Mouse (Mus musculus) left cerebral cortex, postnatal 14 days (tissue): ENCODE measurements around the gene Gm26661. TPM values are rescaled to one million over a fixed set of nuclear protein-coding genes. Genes with fewer than 3 reads are reported as not detected.
A peak's percentile ranks its signal among the peaks of the same experiment; 100 is the strongest.

Experiments used
- DNase-seq, 2 experiments: peaks; one replicate each; pipeline ENCODE4 v3.0.0; 2021 to 2022; ENCODE audit warnings: low spot score in 2 of 2, mixed read lengths in 1 of 2
- intact Hi-C: fragments of 180-260 bp; cut with DNase I; formaldehyde crosslinking; loops from one replicate; pipeline ENCODE4 v1.15.1; 2025
- total RNA-seq, 2 experiments: library from RNA; stranded (reverse); gene quantifications; 2 replicates each; pipeline ENCODE4 v1.2.3; 2021

Gm26661 gene
- total RNA-seq, 2 experiments from 2014 or later = not detected

DNA sequence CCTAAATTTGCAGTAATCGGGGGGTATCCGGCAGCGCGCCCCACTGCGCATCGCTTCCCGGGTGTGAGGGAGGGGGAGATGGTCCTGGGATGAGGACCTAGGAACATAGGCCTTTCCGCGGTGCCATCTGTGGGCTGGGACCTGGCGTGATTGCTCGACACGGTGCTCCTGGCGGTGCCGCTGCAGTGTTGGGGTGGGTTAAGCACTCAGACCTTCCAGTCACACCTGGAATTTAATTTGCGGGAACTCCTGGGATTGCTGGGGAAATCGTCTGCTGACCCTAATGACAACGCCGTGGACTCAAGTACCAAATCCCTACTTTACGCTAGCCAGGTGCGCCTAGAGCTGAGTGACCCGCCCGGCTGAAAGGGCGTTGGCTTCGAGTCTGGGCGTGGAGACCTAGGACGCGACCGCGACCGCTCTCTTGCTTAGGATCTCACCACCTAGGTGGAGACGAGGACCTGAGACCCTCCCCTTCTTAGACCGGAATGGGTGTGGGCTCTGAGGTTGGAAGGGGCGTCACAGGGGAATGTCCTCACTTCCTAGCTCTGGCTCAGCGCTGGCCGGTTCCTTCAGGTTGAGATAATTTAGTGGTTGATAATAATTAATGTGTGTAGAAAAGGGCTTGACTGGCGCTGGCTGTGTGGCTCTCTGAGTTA is 27.2 kb downstream of the Gm26661 start:
- intact Hi-C loops = loop anchor here (5.0 kb wide), 3 partner anchors 69 to 144 kb away; no protein-coding TSS in a partner anchor
- DNase-seq = no peak

DNA sequence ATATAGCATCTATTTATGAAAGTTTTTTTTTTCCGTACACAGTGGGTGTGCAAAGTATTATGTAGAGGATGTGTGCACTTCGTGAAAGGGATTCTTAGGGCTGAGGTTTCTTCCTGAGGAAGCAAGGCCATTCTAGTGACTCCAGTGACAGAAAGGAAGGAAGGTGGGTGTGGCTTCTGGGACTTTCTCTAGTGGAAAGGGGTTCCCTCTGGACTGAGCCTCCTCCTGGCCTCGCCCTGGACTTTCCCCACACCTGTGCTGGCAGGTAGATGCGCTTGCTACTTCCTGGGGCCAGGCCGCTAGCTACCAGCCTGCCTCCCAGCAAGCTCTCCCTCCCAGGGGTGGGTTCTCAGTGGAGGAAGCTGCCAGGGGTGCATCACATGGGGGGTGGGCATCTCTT is 28.1 kb downstream of the Gm26661 start:
- intact Hi-C loops = loop anchor here (5.0 kb wide), 3 partner anchors 68 to 143 kb away; no protein-coding TSS in a partner anchor
- no peak for DNase-seq

DNA sequence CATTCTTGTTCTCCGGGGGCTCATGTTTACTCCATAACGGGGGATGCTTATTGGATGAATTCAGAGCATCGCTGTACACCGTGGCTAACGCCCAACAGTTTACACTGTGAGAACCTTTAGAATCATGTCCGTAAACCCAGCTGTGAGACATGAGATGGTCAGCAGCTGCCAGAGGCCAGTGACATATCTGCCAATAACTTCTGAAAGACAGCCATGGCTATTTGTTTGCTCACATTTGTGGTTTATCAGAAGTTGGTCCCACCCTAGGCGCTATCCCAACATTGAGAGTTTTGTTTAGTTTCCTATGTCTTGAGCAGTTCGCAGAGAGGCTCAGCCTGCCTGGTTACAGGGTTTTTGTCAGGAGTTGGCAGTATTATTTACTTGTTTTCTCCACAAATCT is 30.0 kb downstream of the Gm26661 start:
- intact Hi-C loops = no loop called here

DNA sequence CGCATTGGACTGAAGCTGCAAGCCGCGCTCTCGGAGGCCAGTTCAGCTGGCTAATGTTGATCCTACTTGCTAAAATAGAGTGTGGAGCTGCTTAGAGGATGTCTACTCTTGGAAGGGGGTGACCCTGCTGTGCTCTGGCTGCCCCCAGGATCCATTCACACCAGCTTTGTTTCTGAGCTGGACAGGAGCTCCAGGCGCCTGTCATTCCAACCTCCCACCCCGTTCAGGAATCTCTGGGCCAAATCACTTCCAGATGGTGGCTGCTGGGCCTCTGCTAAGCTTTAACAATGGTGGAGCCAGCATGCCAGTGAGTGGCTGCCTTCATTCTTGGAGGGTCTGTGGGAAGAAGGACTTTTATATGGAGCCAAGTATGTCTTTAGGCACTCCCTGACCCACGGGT is 31.3 kb downstream of the Gm26661 start:
- no peak for DNase-seq
- intact Hi-C loops = no loop called here

More for the DNA sequence above, 30.0 kb downstream of the Gm26661 start:
- no peak for DNase-seq

DNA sequence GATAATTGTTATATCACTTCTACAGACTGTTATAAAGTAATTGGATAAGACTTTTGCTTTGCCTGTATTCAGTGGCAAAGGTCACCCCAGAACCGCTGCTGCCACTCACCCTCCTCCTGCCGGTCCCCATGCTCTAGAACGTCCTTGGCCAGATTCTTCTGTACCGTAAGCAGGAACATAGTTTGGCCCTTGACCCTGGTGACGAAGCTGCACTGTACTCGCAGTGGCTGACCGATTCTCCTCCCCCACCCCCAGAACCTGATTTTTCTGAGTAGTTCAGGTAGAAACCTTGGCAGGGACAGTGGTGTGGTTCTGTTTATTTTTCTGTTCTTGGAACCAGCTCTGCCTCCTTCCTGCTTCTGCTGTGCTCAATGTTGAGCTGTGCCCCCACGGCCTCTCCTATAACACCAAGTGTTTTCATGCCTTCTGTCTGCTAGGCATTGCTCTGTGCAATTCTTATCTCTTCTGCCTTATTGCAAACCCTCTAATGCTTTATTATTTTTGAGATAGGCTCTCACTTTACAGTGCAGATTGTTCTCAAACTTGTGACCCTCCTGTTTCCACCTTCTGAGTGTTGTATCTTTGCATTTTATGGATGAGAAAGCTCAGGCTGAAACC is 33.4 kb downstream of the Gm26661 start:
- DNase-seq = no peak
- intact Hi-C loops = no loop called here

DNA sequence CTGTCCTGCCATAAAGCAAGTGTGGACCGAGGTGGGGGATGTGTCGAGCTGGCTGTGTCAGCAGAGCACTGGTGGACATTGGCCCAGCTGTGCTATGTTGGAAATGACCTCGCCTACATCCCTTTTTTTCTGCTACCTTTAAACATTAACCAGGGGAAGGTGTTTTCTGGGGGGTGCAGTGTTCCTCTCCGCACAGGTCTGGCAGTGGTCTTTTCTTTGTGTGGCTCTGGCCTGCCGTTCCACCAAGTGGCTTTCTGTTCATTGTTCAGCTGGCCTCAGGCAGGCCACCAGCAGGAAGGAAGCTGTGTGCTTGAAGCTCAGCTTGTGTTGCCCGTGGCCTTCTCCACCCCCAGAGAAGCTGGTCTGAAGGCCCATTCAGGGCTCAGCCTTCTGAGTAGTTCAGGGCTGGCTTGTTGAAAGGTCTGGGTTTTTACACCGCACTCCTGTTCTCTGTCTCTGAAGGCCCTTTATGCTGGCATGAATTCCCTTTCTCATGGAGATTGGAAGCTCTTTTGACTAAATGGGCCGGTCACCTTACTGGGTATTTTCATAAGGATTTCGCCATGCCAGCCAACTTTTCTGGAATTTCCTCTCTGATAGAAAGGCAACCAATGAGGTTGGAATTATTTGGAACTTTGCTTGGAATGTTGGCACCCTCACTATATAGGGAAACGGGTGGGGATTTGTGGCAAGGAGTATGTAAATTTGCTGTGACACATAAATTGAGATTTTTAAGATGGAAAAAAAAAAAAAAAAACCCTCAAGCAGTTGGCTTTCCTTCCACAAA is 35.0 kb downstream of the Gm26661 start:
- intact Hi-C loops = no loop called here
- peak in 1 of 2 experiments; percentile 19 for DNase-seq

DNA sequence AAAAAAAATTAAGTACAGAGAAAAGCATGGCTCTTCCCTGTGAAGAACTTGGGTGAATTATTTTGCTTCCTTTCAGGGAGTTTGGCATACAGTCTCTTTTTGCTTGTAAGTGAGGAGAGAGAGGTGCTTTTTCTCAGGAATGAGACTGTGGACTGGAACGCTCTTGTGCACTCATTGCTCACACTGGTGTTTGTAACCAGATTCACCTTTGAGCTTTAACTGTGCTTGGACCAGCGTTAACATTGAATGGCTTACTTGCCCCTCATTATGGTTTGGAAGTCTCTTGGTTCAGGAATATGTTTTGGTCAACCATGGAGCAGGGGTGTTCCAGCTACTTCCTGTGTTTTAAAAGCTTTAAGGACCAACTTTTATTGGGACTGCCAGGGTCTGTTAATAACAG is 37.8 kb downstream of the Gm26661 start:
- intact Hi-C loops = no loop called here
- DNase-seq = no peak

DNA sequence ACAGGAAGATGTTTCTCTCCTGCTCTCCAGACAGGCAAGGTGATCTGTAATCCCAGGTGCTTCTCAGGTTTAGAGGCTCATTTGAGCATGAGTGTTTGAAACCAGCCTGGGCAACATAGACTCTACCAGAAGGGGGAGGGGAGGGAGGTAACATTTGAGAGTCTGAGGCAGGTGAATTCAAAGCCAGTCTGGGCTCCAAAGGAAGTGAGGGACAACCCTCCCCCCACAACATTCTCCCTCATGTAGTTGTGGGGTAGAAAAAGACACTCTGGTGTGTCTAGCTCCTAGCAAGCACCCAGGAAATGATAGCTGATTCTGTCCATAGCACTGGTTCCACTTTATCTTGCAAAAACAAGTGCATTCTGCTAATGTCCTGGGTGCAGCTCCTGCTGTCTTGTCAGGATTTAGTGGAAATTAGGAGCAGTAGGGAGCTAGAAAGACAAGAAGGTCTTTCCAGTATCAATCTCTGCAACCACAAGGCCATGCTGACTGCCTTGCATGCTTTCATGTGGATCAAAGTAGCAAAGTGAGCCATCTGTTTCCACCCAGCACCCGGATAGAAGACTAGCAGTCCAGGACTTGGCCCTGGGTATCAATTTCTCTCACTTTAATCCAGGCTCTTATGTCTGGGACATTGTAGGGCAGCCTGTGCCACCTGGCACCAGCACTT is 40.5 kb downstream of the Gm26661 start:
- no peak for DNase-seq
- intact Hi-C loops = no loop called here

DNA sequence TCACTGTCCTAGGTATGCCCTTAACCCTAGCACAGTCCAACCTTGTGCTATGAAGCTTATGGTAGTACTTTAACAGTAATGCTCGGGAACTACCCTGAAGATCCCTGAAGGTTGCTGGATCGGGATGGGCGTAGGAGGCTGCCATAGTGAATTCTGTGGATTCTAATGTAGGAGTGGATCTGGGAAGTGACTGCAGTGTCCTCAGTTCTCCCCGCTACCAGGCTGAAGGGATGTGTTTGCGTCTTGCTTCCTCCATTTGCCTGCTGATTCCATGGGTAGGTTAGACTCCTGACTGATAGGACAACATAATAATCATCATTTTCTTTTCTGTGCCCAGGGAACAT is 41.0 kb downstream of the Gm26661 start:
- intact Hi-C loops = no loop called here
- no peak for DNase-seq

DNA sequence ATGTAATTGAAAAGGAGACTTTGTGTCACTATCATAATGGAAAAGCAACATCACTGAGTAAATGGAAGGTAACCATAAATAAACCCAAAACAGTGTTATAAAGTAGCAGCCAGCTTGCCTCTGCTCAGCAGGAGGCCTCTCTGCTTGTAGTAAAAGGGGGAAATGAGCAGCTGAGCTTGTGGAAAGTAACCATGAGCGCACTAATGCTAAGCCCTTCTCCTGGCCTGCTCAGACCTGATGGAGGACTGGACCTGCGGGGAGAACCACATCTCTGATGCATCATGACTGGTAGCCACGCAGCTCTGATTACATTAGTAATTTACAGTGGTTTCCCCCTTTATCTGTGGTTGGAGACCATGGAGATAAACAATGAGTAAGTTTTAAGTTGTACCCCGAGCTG is 42.1 kb downstream of the Gm26661 start:
- intact Hi-C loops = no loop called here
- no peak for DNase-seq

DNA sequence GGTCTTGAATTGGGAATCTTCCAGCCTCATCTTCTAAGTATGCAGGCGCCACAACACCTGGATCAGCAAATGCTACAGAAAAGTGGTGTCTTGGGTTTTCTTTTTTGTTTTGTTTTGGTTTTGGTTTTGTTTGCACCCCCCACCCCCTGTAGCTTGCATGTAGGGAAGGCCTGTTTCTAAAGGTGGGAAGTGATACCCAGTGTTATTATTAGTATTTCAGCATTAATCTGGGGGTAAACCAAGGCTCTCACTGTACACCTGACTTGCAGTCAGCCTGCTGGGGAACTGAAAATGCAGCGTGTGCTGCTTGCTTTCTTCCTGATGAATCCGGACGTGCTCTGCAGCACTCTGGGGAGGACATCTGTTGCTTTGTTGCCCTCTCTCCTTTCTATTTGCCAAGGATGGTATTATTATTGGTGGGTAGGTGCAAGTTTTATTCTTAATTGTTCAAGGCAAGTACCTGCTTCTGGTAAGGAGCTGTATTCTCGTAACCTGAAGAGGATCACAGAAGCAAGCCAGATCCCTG is 47.2 kb downstream of the Gm26661 start:
- intact Hi-C loops = no loop called here

DNA sequence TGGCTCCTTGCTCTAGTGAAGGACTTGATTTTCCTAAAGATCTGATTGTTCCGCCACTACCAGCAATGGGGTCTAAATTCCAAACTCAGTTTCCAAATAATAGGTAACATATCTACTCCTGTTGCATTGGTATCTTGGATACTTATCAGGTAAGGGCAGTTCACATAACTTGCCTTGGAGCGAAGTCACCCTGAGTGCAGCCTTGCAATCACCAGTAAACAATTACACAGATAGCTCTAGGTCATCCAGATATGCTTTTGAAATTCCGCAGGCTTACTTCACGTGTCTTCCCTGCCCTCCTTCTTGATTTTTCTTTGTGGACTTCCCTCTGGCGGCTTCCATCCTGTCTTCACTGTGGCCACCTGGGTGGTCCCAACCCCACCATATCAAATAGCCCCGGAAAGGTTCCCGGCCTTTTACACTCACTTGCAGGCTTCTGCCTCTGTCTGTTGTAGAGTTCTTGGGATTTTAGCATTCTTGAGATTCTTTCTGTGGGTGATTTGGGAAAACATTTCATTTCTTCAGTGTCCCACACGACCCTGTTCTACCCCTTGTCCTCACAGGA is 48.6 kb downstream of the Gm26661 start:
- no peak for DNase-seq
- intact Hi-C loops = no loop called here

More for the DNA sequence above, 47.2 kb downstream of the Gm26661 start:
- no peak for DNase-seq

Other genes with a start within 250 kb of the Gm26661 start
- 1 to 10 TPM; 5.4 to 6.8 TPM for gene Gm3558, start 223.0 kb upstream of the Gm26661 start, total RNA-seq
- gene Gm10338, start 196.0 kb upstream of the Gm26661 start, total RNA-seq = not detected
- not detected for gene Gm10128, start 147.6 kb upstream of the Gm26661 start, total RNA-seq
- 10 to 100 TPM; 31.2 to 33.8 TPM for gene Flnb, start 26.4 kb downstream of the Gm26661 start, total RNA-seq
- gene Gm45521, start 165.7 kb downstream of the Gm26661 start, total RNA-seq = not detected
- gene Dnase1l3, start 203.0 kb downstream of the Gm26661 start, total RNA-seq = not detected
- 10 to 100 TPM; 64.7 to 70.0 TPM for gene Abhd6, start 211.3 kb downstream of the Gm26661 start, total RNA-seq